Mouse (Mus musculus): ENCODE measurements around the gene Zfp827. TPM values are rescaled to one million over a fixed set of nuclear protein-coding genes. Genes with fewer than 3 reads are reported as not detected.

The Zfp827 gene
- polyA plus RNA-seq, 2 experiments = 15.1 to 35.2 TPM

- Histone ChIP-seq H3K36me3 (ENCODE audit: control insufficient read depth, insufficient read depth, low read length) (peaks cover 56% of the 10 kb centered on the region), H3K4me2 (replicated peaks; ENCODE audit: low read depth, low read length, severe bottlenecking) (no peak overlapping the region), H3K9me3 (ENCODE audit: control insufficient read depth, low read length) (no peaks in the 10 kb centered on the region)
These were observed 111.4 kb downstream of the Zfp827 start for GRCm38 (mm10) chr8:79139614-79140013.

GRCm38 (mm10) chr8:79140981-79141380 lies 112.7 kb downstream of the Zfp827 start:
- Histone ChIP-seq H3K27ac (replicated peaks; ENCODE audit: low read depth, low read length) (no peak overlapping the region), H3K4me2 (replicated peaks; ENCODE audit: low read depth, low read length, severe bottlenecking) (no peak overlapping the region), H3K27me3 (ENCODE audit: control insufficient read depth, insufficient read depth, low read length) (no peaks in the 10 kb centered on the region), H3K36me3 (ENCODE audit: control insufficient read depth, insufficient read depth, low read length) (peaks cover 60% of the 10 kb centered on the region), H3K4me1 (ENCODE audit: control insufficient read depth, insufficient read depth, low read length) (no peaks in the 10 kb centered on the region), H3K4me3 (replicated peaks; ENCODE audit: low read length) (no peak overlapping the region), H3K9me3 (ENCODE audit: control insufficient read depth, low read length) (no peaks in the 10 kb centered on the region), H3K9ac (ENCODE audit: low read depth, low read length, severe bottlenecking) (no peak overlapping the region)
- DNase-seq (ENCODE audit: low spot score) (no peak), ATAC-seq (ENCODE audit: low FRiP score, low read depth) (no peak)
- WGBS = 83% methylated on average over 8 of the region's 8 CpGs
- TF ChIP-seq POLR2A (IDR thresholded peaks at IDR 0.05; ENCODE audit: borderline replicate concordance, extremely low read depth, insufficient read depth, insufficient read length) = no peak

More at GRCm38 (mm10) chr8:79139614-79140013, 111.4 kb downstream of the Zfp827 start:
- DNase-seq (ENCODE audit: low spot score) (no peak), ATAC-seq (ENCODE audit: low FRiP score, low read depth) (no peak)
- no peaks in the 10 kb centered on the region for H3K27me3 ChIP-seq (ENCODE audit: control insufficient read depth, insufficient read depth, low read length)
- no peak overlapping the region for H3K4me3 ChIP-seq (replicated peaks; ENCODE audit: low read length)
- H3K9ac ChIP-seq (ENCODE audit: low read depth, low read length, severe bottlenecking) = no peak overlapping the region
- 94% methylated on average over 4 of the region's 4 CpGs for whole genome bisulfite sequencing
- no peaks in the 10 kb centered on the region for H3K4me1 ChIP-seq (ENCODE audit: control insufficient read depth, insufficient read depth, low read length)
- TF ChIP-seq POLR2A (IDR thresholded peaks at IDR 0.05; ENCODE audit: borderline replicate concordance, extremely low read depth, insufficient read depth, insufficient read length) = no peak
- H3K27ac ChIP-seq (replicated peaks; ENCODE audit: low read depth, low read length) = no peak overlapping the region

- Histone ChIP-seq H3K4me1 (ENCODE audit: control insufficient read depth, insufficient read depth, low read length) (no peaks in the 10 kb centered on the region), H3K27me3 (ENCODE audit: control insufficient read depth, insufficient read depth, low read length) (no peaks in the 10 kb centered on the region), H3K9ac (ENCODE audit: low read depth, low read length, severe bottlenecking) (no peak overlapping the region), H3K4me2 (replicated peaks; ENCODE audit: low read depth, low read length, severe bottlenecking) (no peak overlapping the region), H3K27ac (replicated peaks; ENCODE audit: low read depth, low read length) (no peak overlapping the region), H3K36me3 (ENCODE audit: control insufficient read depth, insufficient read depth, low read length) (peaks cover 59% of the 10 kb centered on the region), H3K4me3 (replicated peaks; ENCODE audit: low read length) (no peak overlapping the region), H3K9me3 (ENCODE audit: control insufficient read depth, low read length) (no peaks in the 10 kb centered on the region)
- TF ChIP-seq POLR2A (IDR thresholded peaks at IDR 0.05; ENCODE audit: borderline replicate concordance, extremely low read depth, insufficient read depth, insufficient read length) = no peak
- no peak for ATAC-seq (ENCODE audit: low FRiP score, low read depth)
- 71% methylated on average over 11 of the region's 11 CpGs for WGBS
- DNase-seq (ENCODE audit: low spot score) = no peak
These were observed 113.4 kb downstream of the Zfp827 start for GRCm38 (mm10) chr8:79141592-79141991.

DNA sequence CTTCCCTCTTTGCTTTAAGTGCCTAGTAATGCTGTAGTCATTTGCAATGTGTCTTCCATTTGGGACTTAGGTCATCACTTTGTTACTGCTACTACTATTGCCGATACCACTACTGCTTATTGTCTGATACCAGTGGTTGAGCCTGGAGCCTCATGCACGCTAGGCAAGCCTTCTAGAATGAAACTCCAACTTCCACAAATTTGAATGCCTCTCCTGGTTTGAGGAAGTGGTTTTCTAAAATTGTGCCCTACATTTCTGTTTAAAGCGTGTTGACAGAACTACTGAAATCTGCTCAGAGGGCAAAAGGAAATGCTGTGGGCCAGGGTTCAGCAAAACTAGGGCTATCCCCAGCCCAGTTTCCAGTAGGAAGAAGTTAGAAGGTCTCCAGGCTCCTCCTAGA lies 115.5 kb downstream of the Zfp827 start:
- Histone ChIP-seq H3K4me2 (replicated peaks; ENCODE audit: low read depth, low read length, severe bottlenecking) (no peak overlapping the region), H3K9ac (ENCODE audit: low read depth, low read length, severe bottlenecking) (no peak overlapping the region), H3K27me3 (ENCODE audit: control insufficient read depth, insufficient read depth, low read length) (no peaks in the 10 kb centered on the region), H3K27ac (replicated peaks; ENCODE audit: low read depth, low read length) (no peak overlapping the region), H3K36me3 (ENCODE audit: control insufficient read depth, insufficient read depth, low read length) (peaks cover 41% of the 10 kb centered on the region), H3K4me3 (replicated peaks; ENCODE audit: low read length) (no peak overlapping the region), H3K4me1 (ENCODE audit: control insufficient read depth, insufficient read depth, low read length) (no peaks in the 10 kb centered on the region), H3K9me3 (ENCODE audit: control insufficient read depth, low read length) (no peaks in the 10 kb centered on the region)
- 95% methylated on average over 3 of the region's 3 CpGs for WGBS
- no peak for TF ChIP-seq POLR2A (IDR thresholded peaks at IDR 0.05; ENCODE audit: borderline replicate concordance, extremely low read depth, insufficient read depth, insufficient read length)
- ATAC-seq (ENCODE audit: low FRiP score, low read depth) (no peak), DNase-seq (ENCODE audit: low spot score) (no peak)

DNA sequence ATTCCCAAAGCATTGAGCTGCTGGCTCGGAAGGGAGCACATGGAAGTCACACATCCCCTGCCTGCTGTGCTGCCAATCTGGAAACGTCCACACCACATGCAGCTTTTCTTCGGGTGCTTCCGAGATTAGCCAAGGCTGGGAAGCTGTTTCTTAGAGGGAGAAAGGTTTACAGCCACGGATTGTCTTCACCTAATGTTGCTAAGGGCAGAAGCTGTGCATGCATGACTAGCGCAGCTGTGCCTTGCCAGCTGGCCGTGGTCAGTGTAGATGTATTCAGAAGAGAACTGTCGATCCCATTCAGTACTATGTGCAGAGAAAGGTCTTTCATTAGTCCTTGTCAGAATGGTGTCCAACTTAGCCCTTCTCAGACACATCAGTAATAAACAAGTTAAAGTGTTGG lies 117.0 kb downstream of the Zfp827 start:
- Histone ChIP-seq H3K9ac (ENCODE audit: low read depth, low read length, severe bottlenecking) (no peak overlapping the region), H3K4me2 (replicated peaks; ENCODE audit: low read depth, low read length, severe bottlenecking) (no peak overlapping the region), H3K4me1 (ENCODE audit: control insufficient read depth, insufficient read depth, low read length) (no peaks in the 10 kb centered on the region), H3K36me3 (ENCODE audit: control insufficient read depth, insufficient read depth, low read length) (peaks cover 42% of the 10 kb centered on the region), H3K27ac (replicated peaks; ENCODE audit: low read depth, low read length) (no peak overlapping the region), H3K27me3 (ENCODE audit: control insufficient read depth, insufficient read depth, low read length) (no peaks in the 10 kb centered on the region), H3K4me3 (replicated peaks; ENCODE audit: low read length) (no peak overlapping the region), H3K9me3 (ENCODE audit: control insufficient read depth, low read length) (no peaks in the 10 kb centered on the region)
- no peak for DNase-seq (ENCODE audit: low spot score)
- ATAC-seq (ENCODE audit: low FRiP score, low read depth) = no peak
- TF ChIP-seq POLR2A (IDR thresholded peaks at IDR 0.05; ENCODE audit: borderline replicate concordance, extremely low read depth, insufficient read depth, insufficient read length) = no peak
- whole genome bisulfite sequencing = 89% methylated on average over 8 of the region's 8 CpGs

DNA sequence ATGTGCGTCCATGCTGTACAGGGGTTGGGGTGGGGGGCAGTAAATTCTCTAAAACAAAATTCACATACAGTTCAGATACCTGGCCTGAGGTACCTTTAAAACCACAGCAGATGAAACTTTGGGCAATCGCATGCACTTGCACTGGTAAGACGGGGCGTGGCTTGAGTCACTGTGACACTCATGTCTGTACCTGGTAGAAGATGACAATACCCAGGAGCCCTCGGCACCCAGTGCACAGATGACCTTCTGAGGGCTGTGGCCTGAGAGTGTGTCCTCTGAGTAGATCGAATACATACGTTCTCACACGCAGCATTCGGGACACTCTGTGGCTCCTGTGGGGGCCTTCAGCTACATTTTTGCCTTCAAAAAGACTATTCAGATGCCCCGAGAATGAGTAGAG lies 117.4 kb downstream of the Zfp827 start:
- no peaks in the 10 kb centered on the region for H3K9me3 ChIP-seq (ENCODE audit: control insufficient read depth, low read length)
- no peak overlapping the region for H3K27ac ChIP-seq (replicated peaks; ENCODE audit: low read depth, low read length)
- no peaks in the 10 kb centered on the region for H3K4me1 ChIP-seq (ENCODE audit: control insufficient read depth, insufficient read depth, low read length)
- no peak overlapping the region for H3K9ac ChIP-seq (ENCODE audit: low read depth, low read length, severe bottlenecking)
- H3K36me3 ChIP-seq (ENCODE audit: control insufficient read depth, insufficient read depth, low read length) = peaks cover 42% of the 10 kb centered on the region
- DNase-seq (ENCODE audit: low spot score) (no peak), ATAC-seq (ENCODE audit: low FRiP score, low read depth) (no peak)
- TF ChIP-seq POLR2A (IDR thresholded peaks at IDR 0.05; ENCODE audit: borderline replicate concordance, extremely low read depth, insufficient read depth, insufficient read length) = no peak
- H3K4me2 ChIP-seq (replicated peaks; ENCODE audit: low read depth, low read length, severe bottlenecking) = no peak overlapping the region
- 94% methylated on average over 10 of the region's 10 CpGs for WGBS
- no peak overlapping the region for H3K4me3 ChIP-seq (replicated peaks; ENCODE audit: low read length)
- H3K27me3 ChIP-seq (ENCODE audit: control insufficient read depth, insufficient read depth, low read length) = no peaks in the 10 kb centered on the region

Data from limb, embryonic 14.5 days (tissue).